Mouse (Mus musculus) Patski (cell line): ENCODE measurements around the gene Atat1. TPM values are rescaled to one million over a fixed set of nuclear protein-coding genes. Genes with fewer than 3 reads are reported as not detected.
A peak's percentile ranks its signal among the peaks of the same experiment; 100 is the strongest.

Experiments
- ATAC-seq: fragments of 100-300 bp; one replicate; pipeline ENCODE4 v1.8.0; 2021
- CTCF ChIA-PET: fragments of 350-600 bp; sonication (Branson Sonifier 250); formaldehyde crosslinking; loops from one replicate; lab custom pipeline; 2022; ENCODE audit warnings: inconsistent platforms; lab: Charles Lee
- POLR2A ChIA-PET: fragments of 350-600 bp; sonication (Branson Sonifier 250); formaldehyde crosslinking; loops from one replicate; lab custom pipeline; 2022; ENCODE audit warnings: antibody characterized with exemption, inconsistent platforms; lab: Charles Lee
- DNase-seq: peaks from one replicate; pipeline ENCODE4 v3.0.0-alpha.2; 2011; ENCODE audit warnings: low read depth, low spot score
- H3K27me3 ChIP-seq: fragments of 371-371 bp; one replicate; pipeline ENCODE4 v1.5.1; 2021
- CTCF ChIP-seq: fragments of 100-300 bp; IDR thresholded peaks from one replicate; pipeline ENCODE4 v1.5.1; 2021
- in situ Hi-C: fragments of 300-500 bp; cut with MboI; formaldehyde crosslinking; loops from 3 replicates; pipeline ENCODE4 v1.11.1; 2018; ENCODE audit warnings: low pct_unique_long_range_greater_than_20kb, mixed read lengths
- polyA plus RNA-seq: library from polyadenylated mRNA; unstranded; gene quantifications from one replicate; pipeline ENCODE4 v1.2.3, GENCODE M21; 2021

The Atat1 gene
- polyA plus RNA-seq, 1 experiment from 2014 or later: 42.6 TPM

DNA sequence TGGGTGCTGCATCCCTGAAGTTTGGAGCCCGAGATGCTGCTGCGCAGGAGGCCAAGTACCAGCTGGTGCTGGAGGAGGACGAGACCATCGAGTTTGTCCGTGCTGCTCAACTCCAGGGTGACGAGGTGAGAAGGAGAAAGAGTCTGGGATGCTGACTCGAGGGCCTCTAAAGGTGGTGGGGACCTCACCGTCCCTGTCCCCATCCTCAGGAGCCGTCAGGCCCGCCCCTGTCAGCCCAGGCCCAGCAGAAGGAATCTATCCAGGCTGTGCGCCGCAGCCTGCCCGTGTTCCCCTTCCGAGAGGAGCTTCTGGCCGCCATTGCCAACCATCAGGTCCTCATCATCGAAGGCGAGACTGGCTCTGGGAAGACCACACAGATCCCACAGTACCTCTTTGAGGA lies 27.0 kb downstream of the Atat1 start:
- in situ Hi-C loops: no loop called here
- POLR2A ChIA-PET: interaction anchor here (1.1 kb wide), 1 partner anchor 11 kb away, joined by 3 read pairs; no protein-coding TSS in a partner anchor
- DNase-seq (no peak), ATAC-seq (no peak)
- no peaks in the 10 kb centered on the region for H3K27me3 ChIP-seq
- no peak for TF ChIP-seq CTCF
- CTCF ChIA-PET: interaction anchor here (1.0 kb wide), 1 partner anchor 45 kb away, joined by 3 read pairs; no protein-coding TSS in a partner anchor

DNA sequence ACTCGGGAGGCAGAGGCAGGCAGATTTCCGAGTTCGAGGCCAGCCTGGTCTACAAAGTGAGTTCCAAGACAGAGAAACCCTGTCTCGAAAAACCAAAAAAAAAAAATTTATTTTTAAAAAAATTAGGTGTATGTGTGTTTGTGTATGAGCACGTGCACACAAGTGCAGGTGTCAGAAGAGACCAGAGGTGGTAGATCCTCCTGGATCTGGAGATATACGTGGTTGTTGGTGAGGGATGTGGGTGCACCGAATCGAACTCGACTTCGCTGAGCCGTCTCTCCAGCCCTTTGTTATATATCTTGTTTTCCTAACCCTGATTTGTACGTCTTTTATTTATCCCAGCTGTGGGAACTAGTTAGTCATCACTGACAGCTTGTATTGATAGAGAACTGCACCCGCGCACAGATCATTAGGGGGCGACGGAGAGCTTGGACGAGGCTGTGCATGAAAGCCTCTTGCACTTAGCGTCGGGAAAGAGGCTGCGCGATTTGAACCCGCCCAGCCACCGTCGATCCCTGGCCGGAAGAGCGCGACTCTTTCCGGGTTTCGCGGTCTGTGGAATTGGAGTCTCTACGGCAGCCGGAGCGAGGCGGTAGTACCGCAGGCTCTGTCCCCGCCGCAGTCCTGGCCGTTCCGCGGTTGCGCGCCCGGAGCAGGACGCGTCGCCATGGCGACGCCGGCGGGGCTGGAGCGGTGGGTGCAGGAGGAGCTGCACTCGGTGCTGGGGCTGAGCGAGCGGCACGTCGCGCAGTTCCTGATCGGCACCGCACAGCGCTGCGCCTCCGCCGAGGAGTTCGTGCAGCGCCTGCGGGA lies 30.4 kb downstream of the Atat1 start, which contains the start of gene Dhx16:
Gene Dhx16 (plus strand): TSS at position 575 of the 813 bp plus-strand sequence.
- H3K27me3 ChIP-seq: no peaks in the 10 kb centered on the region
- no peak for DNase-seq
- ATAC-seq: peak; percentile 92
- POLR2A ChIA-PET: interaction anchor here (1.0 to 1.9 kb wide), 4 partner anchors 11 to 21 kb away, joined by 3 to 5 read pairs (median 4); partner anchors contain the start of gene 2310061I04Rik
- CTCF ChIA-PET: interaction anchor here (0.6 to 3.9 kb wide), 15 partner anchors 9 to 1139 kb away, joined by 3 to 23 read pairs (median 4); no protein-coding TSS in a partner anchor
- TF ChIP-seq CTCF: no peak
- in situ Hi-C loops: loop anchor here (10.0 kb wide), 1 partner anchor 295 kb away; no protein-coding TSS in a partner anchor

DNA sequence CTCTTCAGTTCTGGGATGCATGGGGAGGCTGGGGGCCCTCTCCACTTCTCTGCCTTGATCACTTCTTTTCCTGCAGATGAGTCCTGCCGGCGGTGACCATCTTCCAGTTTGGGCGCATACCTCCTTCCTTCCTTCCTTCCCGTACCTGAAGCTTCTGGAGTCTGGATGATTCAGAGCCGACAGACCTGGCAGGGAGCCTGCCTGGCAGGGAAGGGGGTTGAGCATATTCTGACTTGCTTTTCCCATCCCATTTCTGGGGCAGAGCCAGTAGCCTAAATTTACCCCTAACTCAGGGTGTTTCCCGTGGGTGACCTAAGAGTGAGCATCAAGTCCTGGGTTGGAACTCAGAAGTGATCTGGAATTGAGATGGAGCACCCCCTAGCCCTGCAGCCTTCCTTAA lies 35.2 kb downstream of the Atat1 start:
- H3K27me3 ChIP-seq: no peaks in the 10 kb centered on the region
- no peak for ATAC-seq
- ChIA-PET CTCF (interaction anchor here (0.9 to 3.6 kb wide), 9 partner anchors 13 to 136 kb away, joined by 3 to 39 read pairs (median 9); partner anchors contain the start of genes 2310061I04Rik, Mdc1, Nrm and Tubb5), POLR2A (interaction anchor here (2.0 to 2.8 kb wide), 2 partner anchors 39 to 42 kb away, joined by 7 to 19 read pairs; no protein-coding TSS in a partner anchor)
- in situ Hi-C loops: loop anchor here (5.0 to 10.0 kb wide), 2 partner anchors 37 to 290 kb away; partner anchors contain the start of gene Tubb5
- no peak for DNase-seq
- no peak for TF ChIP-seq CTCF

DNA sequence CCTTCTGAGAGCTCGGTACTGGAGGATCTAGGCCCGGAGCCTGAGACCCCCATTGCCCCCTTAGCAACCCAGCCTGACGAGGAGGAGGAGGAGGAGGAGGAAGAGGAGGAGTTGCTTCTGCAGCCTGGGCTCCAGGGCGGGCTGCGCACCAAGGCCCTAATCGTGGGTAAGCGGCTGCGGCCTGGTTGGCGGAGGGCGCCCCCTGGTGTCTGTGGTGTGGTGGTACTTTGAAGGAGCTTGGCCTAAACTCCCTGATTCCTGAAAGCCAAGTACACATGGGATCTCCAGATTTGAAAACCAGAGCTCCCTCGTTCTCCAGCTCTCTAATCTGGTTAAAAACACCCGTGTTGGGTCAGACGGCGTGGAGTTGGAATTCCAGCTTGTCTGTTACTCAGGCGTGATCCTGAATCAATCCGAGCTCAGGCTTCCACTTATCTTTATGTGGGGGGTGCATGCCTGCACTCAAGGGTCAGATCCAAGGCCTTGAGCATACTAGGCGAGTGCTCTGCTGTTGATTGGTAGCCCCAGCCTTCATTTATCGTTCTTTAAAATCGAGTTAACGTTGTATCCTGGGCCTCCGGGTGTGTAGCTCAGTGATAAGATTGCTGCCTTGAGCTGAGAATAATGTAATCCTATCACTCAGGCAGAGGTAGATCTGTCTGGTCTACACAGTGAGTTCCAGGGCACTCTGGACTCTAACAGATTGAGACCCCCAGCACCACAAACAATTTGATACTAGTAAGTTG lies 35.9 kb downstream of the Atat1 start:
- CTCF ChIA-PET: interaction anchor here (0.7 to 3.6 kb wide), 17 partner anchors 10 to 136 kb away, joined by 3 to 39 read pairs (median 6); partner anchors contain the start of genes 2310061I04Rik, Mdc1, Mrps18b and Nrm

DNA sequence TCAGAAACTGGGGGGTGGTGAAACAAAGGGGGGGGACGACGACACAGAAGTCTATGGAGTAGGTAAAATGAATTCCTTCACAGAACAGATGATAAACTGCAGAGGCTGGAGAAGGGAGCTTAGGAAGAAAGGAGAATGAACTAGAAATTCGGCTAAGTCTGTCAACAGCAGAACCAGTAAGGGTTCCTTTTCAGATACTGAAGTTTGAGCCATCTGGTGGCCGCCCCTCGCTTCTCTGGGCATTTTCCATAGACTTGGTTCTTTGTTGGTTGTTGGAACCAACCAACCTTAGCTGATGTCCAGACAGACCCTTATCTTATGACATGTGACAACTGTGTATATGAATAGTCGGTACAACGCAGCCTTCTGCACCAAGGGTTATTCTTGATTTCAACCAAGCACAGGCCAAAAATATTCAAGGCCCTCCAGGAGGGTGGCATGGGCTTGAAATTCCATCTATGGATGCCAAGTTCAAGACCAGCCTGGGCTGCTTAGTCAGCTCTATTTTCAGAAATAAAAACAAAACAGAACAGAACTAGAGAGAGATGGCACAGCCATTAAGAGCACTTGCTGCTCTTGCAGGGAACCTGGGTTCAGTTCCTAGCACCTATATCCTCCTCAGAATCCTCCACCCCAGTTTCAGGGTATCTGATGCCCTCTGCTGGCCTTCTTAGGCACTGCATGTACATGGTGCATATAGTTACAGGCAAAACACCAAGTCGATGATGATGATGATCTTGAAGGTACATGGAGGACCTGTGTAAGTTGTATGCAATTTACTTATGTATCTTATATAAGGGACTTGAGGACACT lies 38.8 kb downstream of the Atat1 start:
- ATAC-seq (no peak), DNase-seq (no peak)
- POLR2A ChIA-PET: interaction anchor here (0.6 to 1.8 kb wide), 9 partner anchors 10 to 56 kb away, joined by 3 to 10 read pairs (median 4); partner anchors contain the start of genes Flot1, Nrm and Tubb5
- no peaks in the 10 kb centered on the region for H3K27me3 ChIP-seq
- no peak for TF ChIP-seq CTCF
- CTCF ChIA-PET: interaction anchor here (1.0 to 2.1 kb wide), 8 partner anchors 8 to 231 kb away, joined by 3 to 7 read pairs (median 4); partner anchors contain the start of gene Dhx16
- in situ Hi-C loops: loop anchor here (5.0 to 10.0 kb wide), 2 partner anchors 34 to 286 kb away; partner anchors contain the start of gene Tubb5

More for the DNA sequence above, 35.9 kb downstream of the Atat1 start:
- no peaks in the 10 kb centered on the region for H3K27me3 ChIP-seq
- no peak for ATAC-seq
- in situ Hi-C loops: loop anchor here (5.0 to 10.0 kb wide), 2 partner anchors 37 to 289 kb away; partner anchors contain the start of gene Tubb5
- TF ChIP-seq CTCF: no peak
- DNase-seq: no peak
- POLR2A ChIA-PET: interaction anchor here (0.9 to 2.8 kb wide), 4 partner anchors 32 to 134 kb away, joined by 3 to 19 read pairs (median 6); no protein-coding TSS in a partner anchor

DNA sequence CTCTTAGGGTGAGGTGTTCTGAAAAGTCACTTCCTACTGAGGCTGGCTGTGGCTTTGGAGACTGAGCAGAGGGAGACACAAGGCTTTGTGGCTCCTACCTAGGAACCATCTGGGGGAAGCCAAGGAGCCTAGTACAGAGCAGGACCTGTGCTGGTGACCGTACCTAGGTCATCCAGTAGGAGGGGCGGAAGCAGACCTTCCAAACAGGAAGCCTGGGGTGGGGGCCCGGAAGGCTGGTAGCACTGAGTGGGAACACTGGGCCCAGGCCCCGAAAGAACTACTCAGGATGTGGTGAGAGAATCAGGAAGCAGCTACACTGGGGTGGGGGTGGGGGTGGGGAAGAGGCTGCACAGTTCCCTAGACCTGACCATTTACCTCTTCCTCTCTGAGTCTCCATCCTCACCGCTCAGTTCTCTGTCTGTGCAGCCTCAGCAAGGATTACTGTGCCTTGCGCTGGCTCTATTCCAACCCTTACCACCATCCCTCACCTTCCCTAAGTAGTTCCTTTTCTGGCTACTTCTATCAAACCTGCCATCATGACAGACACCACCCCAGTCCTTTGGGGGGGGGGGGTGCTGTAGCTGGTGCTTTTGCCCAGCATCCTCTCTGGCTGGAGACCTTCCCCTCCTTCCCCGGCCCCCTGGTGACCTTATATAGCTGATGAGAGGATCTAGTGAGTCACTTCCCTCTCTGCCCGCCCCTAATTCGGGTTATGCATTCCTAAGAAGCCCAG lies 39.6 kb downstream of the Atat1 start:
- CTCF ChIA-PET: interaction anchor here (1.0 to 2.1 kb wide), 9 partner anchors 9 to 230 kb away, joined by 3 to 7 read pairs (median 4); partner anchors contain the start of gene Dhx16
- DNase-seq (no peak), ATAC-seq (peak; percentile 52)
- no peaks in the 10 kb centered on the region for H3K27me3 ChIP-seq
- POLR2A ChIA-PET: interaction anchor here (0.7 to 1.8 kb wide), 10 partner anchors 10 to 318 kb away, joined by 3 to 10 read pairs (median 4); partner anchors contain the start of genes Cdsn, Flot1, Nrm and Tubb5
- in situ Hi-C loops: loop anchor here (5.0 to 10.0 kb wide), 2 partner anchors 33 to 286 kb away; partner anchors contain the start of gene Tubb5
- no peak for TF ChIP-seq CTCF

DNA sequence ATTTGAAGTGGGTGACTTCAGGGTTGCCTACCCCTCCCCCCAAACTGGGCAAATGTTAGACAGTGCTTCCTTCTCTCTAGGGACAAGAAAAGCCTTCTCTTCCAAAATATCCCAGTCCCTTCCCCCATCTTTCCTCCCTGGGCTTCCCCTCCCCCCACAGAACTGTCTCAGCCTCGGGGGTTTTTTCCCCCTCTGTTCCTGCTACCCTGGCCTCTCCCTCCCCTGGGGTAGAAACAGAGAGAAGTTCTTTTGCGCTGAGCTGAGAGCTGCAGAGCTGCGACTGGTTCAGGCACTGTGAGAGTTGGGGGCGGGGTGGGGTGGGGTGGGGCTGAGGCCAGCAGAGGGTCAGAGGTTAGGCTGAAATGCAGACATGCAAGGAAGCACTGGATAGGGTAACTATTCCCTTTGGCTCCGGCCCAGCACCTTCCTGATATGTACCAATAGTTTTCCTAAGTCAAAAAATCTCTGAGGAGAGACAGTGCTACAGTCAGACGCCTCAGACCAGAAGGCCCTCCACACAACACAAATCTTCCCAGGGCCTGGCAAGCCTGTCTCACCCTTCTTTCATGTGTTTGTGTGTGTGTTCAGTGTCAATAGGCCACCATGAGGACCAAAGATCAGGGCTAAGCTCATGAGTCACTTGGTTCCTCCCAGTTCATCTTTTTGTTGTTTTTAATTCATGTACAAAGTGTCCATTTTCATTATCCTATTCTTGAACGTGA lies 40.4 kb downstream of the Atat1 start:
- POLR2A ChIA-PET: interaction anchor here (0.7 to 1.8 kb wide), 6 partner anchors 9 to 318 kb away, joined by 3 to 10 read pairs (median 4); partner anchors contain the start of genes Cdsn, Flot1 and Nrm
- in situ Hi-C loops: loop anchor here (5.0 to 10.0 kb wide), 2 partner anchors 32 to 285 kb away; partner anchors contain the start of gene Tubb5
- DNase-seq: no peak
- H3K27me3 ChIP-seq: no peaks in the 10 kb centered on the region
- no peak for ATAC-seq
- no peak for TF ChIP-seq CTCF
- CTCF ChIA-PET: interaction anchor here (1.2 to 2.1 kb wide), 5 partner anchors 10 to 34 kb away, joined by 4 to 7 read pairs (median 4); partner anchors contain the start of gene Dhx16
